Mouse (Mus musculus) skeletal muscle tissue, adult 2 months (tissue): Measurements from ENCODE around the gene Zfpm1.

ENCODE experiments used
- DNase-seq: peaks from one replicate; pipeline ENCODE4 v3.0.0-alpha.2; 2012; ENCODE audit warnings: low read depth, low spot score

Zfpm1 gene

GRCm38 (mm10) chr8:122296173-122297001, 14.4 kb downstream of the Zfpm1 start:
- DNase-seq, result no peak

- no peak for DNase-seq
Measured at GRCm38 (mm10) chr8:122299581-122300254, 17.8 kb downstream of the Zfpm1 start.

GRCm38 (mm10) chr8:122301081-122301480, 19.1 kb downstream of the Zfpm1 start:
- DNase-seq, result no peak

GRCm38 (mm10) chr8:122301866-122302265, 19.9 kb downstream of the Zfpm1 start:
- DNase-seq, result no peak

- no peak for DNase-seq
Measured at GRCm38 (mm10) chr8:122303451-122303850, 21.5 kb downstream of the Zfpm1 start.

GRCm38 (mm10) chr8:122304058-122304457, 22.1 kb downstream of the Zfpm1 start:
- DNase-seq, result no peak

GRCm38 (mm10) chr8:122306660-122307399, 24.9 kb downstream of the Zfpm1 start:
- DNase-seq, result no peak

- no peak for DNase-seq
Measured at GRCm38 (mm10) chr8:122307836-122308235, 25.9 kb downstream of the Zfpm1 start.

- DNase-seq, result no peak
Measured at GRCm38 (mm10) chr8:122309272-122309671, 27.3 kb downstream of the Zfpm1 start.

GRCm38 (mm10) chr8:122311115-122311514, 29.2 kb downstream of the Zfpm1 start:
- no peak for DNase-seq

- no peak for DNase-seq
Measured at GRCm38 (mm10) chr8:122312553-122312952, 30.6 kb downstream of the Zfpm1 start.

- DNase-seq, result no peak
Measured at GRCm38 (mm10) chr8:122313310-122313709, 31.4 kb downstream of the Zfpm1 start.

GRCm38 (mm10) chr8:122314899-122315496, 33.1 kb downstream of the Zfpm1 start:
- DNase-seq, result no peak

GRCm38 (mm10) chr8:122316402-122316801, 34.5 kb downstream of the Zfpm1 start:
- no peak for DNase-seq

GRCm38 (mm10) chr8:122317918-122318475, 36.1 kb downstream of the Zfpm1 start:
- no peak for DNase-seq

GRCm38 (mm10) chr8:122319045-122319707, 37.2 kb downstream of the Zfpm1 start:
- DNase-seq, result no peak

GRCm38 (mm10) chr8:122319708-122320075, 37.8 kb downstream of the Zfpm1 start:
- no peak for DNase-seq

GRCm38 (mm10) chr8:122320541-122320940, 38.6 kb downstream of the Zfpm1 start:
- no peak for DNase-seq

- DNase-seq, result no peak
Measured at GRCm38 (mm10) chr8:122321455-122321921, 39.5 kb downstream of the Zfpm1 start.

GRCm38 (mm10) chr8:122322126-122322525, 40.2 kb downstream of the Zfpm1 start:
- DNase-seq, result no peak

- DNase-seq, result no peak
Measured at GRCm38 (mm10) chr8:122322792-122323191, 40.9 kb downstream of the Zfpm1 start.
